Mouse (Mus musculus): ENCODE results near the gene Nek6.

- TF ChIP-seq CTCF (IDR thresholded peaks at IDR 0.05; ENCODE audit: extremely low read depth, insufficient read length, insufficient replicate concordance, low read depth, low read length) (no peak), POLR2A (IDR thresholded peaks at IDR 0.05; ENCODE audit: low read depth, low read length) (no peak; the same call in 1 of the 2 replicates)
Measured at GRCm38 (mm10) chr2:38512308-38513182, 1.1 kb downstream of the Nek6 start.
